Mouse (Mus musculus) erythroblast, embryonic 14.5 days (primary cell): Measurements from ENCODE around the gene Fsd1.

Experiments used
- GATA1 ChIP-seq: IDR thresholded peaks from 2 replicates; pipeline ENCODE4 v1.6.1; 2012; ENCODE audit warnings: low read length, inconsistent platforms, mixed read lengths
- TAL1 ChIP-seq: IDR thresholded peaks from 3 replicates; pipeline ENCODE4 v1.6.1; 2012; ENCODE audit warnings: low read length, inconsistent platforms, mixed read lengths

DNA sequence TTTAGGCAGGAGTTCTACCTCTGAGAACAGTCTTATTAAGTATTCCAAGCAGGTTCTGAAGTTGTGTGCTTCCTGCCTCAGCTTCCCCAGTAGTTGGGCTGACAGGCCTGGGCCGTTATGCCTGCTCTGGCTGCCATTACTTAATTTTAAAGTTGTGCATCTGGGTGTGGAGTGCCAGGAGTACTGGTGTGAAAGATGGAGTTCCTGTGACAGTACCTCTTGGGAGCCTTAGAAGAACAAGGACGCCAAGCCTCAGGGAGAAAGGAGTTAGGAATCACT is 23.6 kb downstream of the Fsd1 start:
- TF ChIP-seq GATA1: no peak
- TF ChIP-seq TAL1: no peak
